Mouse (Mus musculus) MEL (cell line): ENCODE data around the gene Hfe2. TPM values are rescaled to one million over a fixed set of nuclear protein-coding genes. Genes with fewer than 3 reads are reported as not detected.

Experiments
- DNase-seq: peaks from one replicate; pipeline ENCODE4 v3.0.0; 2011; ENCODE audit warnings: low read depth, low spot score
- H3K27ac ChIP-seq: 2 replicates; pipeline ENCODE4 v1.5.1; 2012; ENCODE audit warnings: low read depth, mild to moderate bottlenecking, control low read depth, low read length, moderate library complexity; ENCODE audit not compliant: control insufficient read depth
- H3K27me3 ChIP-seq, 2 experiments: fragments of 150-350 bp in 1 of 2; sonication (generic) in 1 of 2; 2 replicates each; pipeline ENCODE4 v1.6.1; 2012; ENCODE audit warnings: low read length in 2 of 2, mild to moderate bottlenecking in 2 of 2, improper control_type of control experiment in 1 of 2, moderate library complexity in 1 of 2; ENCODE audit not compliant: insufficient read depth in 2 of 2, control insufficient read depth in 1 of 2
- H3K36me3 ChIP-seq, 2 experiments: 2 replicates each; pipeline ENCODE4 v1.6.1; 2012 to 2014; ENCODE audit warnings: low read length in 2 of 2, improper control_type of control experiment in 1 of 2, inconsistent platforms in 1 of 2, mild to moderate bottlenecking in 1 of 2; ENCODE audit not compliant: insufficient read depth in 2 of 2, control insufficient read depth in 1 of 2
- H3K4me1 ChIP-seq, 2 experiments: fragments of 150-350 bp in 1 of 2; sonication (generic) in 1 of 2; 2 replicates each; pipeline ENCODE4 v1.6.1; 2012; ENCODE audit warnings: low read length in 2 of 2, improper control_type of control experiment in 1 of 2, mild to moderate bottlenecking in 1 of 2; ENCODE audit not compliant: insufficient read depth in 2 of 2, control insufficient read depth in 1 of 2
- H3K4me3 ChIP-seq, 2 experiments: fragments of 150-350 bp in 1 of 2; sonication (generic) in 1 of 2; 2 replicates each; pipeline ENCODE4 v1.5.1; 2012; ENCODE audit warnings: low read depth in 2 of 2, low read length in 2 of 2, mild to moderate bottlenecking in 2 of 2, moderate library complexity in 2 of 2, control low read depth in 1 of 2, improper control_type of control experiment in 1 of 2; ENCODE audit not compliant: control insufficient read depth in 1 of 2, insufficient read depth in 1 of 2
- H3K79me2 ChIP-seq: 2 replicates; pipeline ENCODE4 v1.6.1; 2012; ENCODE audit warnings: mild to moderate bottlenecking, low read length, moderate library complexity; ENCODE audit not compliant: control insufficient read depth, poor library complexity, insufficient read depth
- H3K9ac ChIP-seq: 2 replicates; pipeline ENCODE4 v1.6.1; 2012; ENCODE audit warnings: low read depth, mild to moderate bottlenecking, control low read depth, low read length, moderate library complexity; ENCODE audit not compliant: control insufficient read depth, poor library complexity, severe bottlenecking
- H3K9me3 ChIP-seq: fragments of 150-350 bp; sonication (generic); replicated peaks from 2 replicates; pipeline ENCODE4 v1.6.1; 2012; ENCODE audit warnings: mild to moderate bottlenecking, low read length, improper control_type of control experiment, moderate library complexity; ENCODE audit not compliant: insufficient read depth
- BHLHE40 ChIP-seq: IDR thresholded peaks from 2 replicates; pipeline ENCODE4 v1.6.1; 2012; ENCODE audit warnings: low read depth, mild to moderate bottlenecking, inconsistent platforms, low read length, improper control_type of control experiment, borderline replicate concordance
- CHD1 ChIP-seq: IDR thresholded peaks from 2 replicates; pipeline ENCODE4 v1.6.1; 2012; ENCODE audit warnings: low read depth, mild to moderate bottlenecking, inconsistent platforms, low read length, improper control_type of control experiment
- CHD2 ChIP-seq: IDR thresholded peaks from 2 replicates; pipeline ENCODE4 v1.6.1; 2011; ENCODE audit warnings: low read length, improper control_type of control experiment
- CTCF ChIP-seq, 3 experiments: IDR thresholded peaks in 2 of 3; conservative IDR thresholded peaks in 1 of 3; 2 replicates each; pipeline ENCODE4 v1.5.1; 2011 to 2012; ENCODE audit warnings: low read length in 3 of 3, low read depth in 2 of 3, mild to moderate bottlenecking in 2 of 3, improper control_type of control experiment in 1 of 3, inconsistent platforms in 1 of 3, mixed read lengths in 1 of 3, moderate library complexity in 1 of 3; ENCODE audit not compliant: control insufficient read depth in 1 of 3, insufficient read depth in 1 of 3, poor library complexity in 1 of 3, severe bottlenecking in 1 of 3
- E2F4 ChIP-seq: IDR thresholded peaks from 2 replicates; pipeline ENCODE4 v1.6.1; 2011; ENCODE audit warnings: low read depth, low read length, improper control_type of control experiment, borderline replicate concordance
- ELF1 ChIP-seq: IDR thresholded peaks from 2 replicates; pipeline ENCODE4 v1.6.1; 2014; ENCODE audit warnings: low read depth, mild to moderate bottlenecking, inconsistent platforms, low read length, improper control_type of control experiment, moderate library complexity
- EP300 ChIP-seq, 2 experiments: IDR thresholded peaks; 2 replicates each; pipeline ENCODE4 v1.6.1; 2011; ENCODE audit warnings: improper control_type of control experiment in 2 of 2, low read length in 2 of 2, low read depth in 1 of 2, mild to moderate bottlenecking in 1 of 2
- ETS1 ChIP-seq: IDR thresholded peaks from 2 replicates; pipeline ENCODE4 v1.6.1; 2012; ENCODE audit warnings: low read depth, mild to moderate bottlenecking, inconsistent platforms, low read length, improper control_type of control experiment, moderate library complexity
- GABPA ChIP-seq: IDR thresholded peaks from 2 replicates; pipeline ENCODE4 v1.6.1; 2012; ENCODE audit warnings: low read depth, mild to moderate bottlenecking, inconsistent platforms, low read length, improper control_type of control experiment, moderate library complexity
- GATA1 ChIP-seq: IDR thresholded peaks from 2 replicates; pipeline ENCODE4 v1.6.1; 2011; ENCODE audit warnings: low read depth, low read length, improper control_type of control experiment
- HCFC1 ChIP-seq: IDR thresholded peaks from 2 replicates; pipeline ENCODE4 v1.6.1; 2012; ENCODE audit warnings: low read depth, mild to moderate bottlenecking, inconsistent platforms, low read length, improper control_type of control experiment, moderate library complexity
- JUND ChIP-seq: IDR thresholded peaks from 2 replicates; pipeline ENCODE4 v1.6.1; 2011; ENCODE audit warnings: low read depth, mild to moderate bottlenecking, improper control_type of control experiment, low read length
- KAT2A ChIP-seq: conservative IDR thresholded peaks from 2 replicates; pipeline ENCODE4 v1.6.1; 2012; ENCODE audit warnings: low read depth, low read length, improper control_type of control experiment, inconsistent platforms
- MAX ChIP-seq: IDR thresholded peaks from 2 replicates; pipeline ENCODE4 v1.6.1; 2011; ENCODE audit warnings: low read length, improper control_type of control experiment
- MAZ ChIP-seq: IDR thresholded peaks from 2 replicates; pipeline ENCODE4 v1.6.1; 2012; ENCODE audit warnings: low read depth, mild to moderate bottlenecking, inconsistent platforms, low read length, improper control_type of control experiment
- MEF2A ChIP-seq: IDR thresholded peaks from 2 replicates; pipeline ENCODE4 v1.6.1; 2014; ENCODE audit warnings: low read depth, mild to moderate bottlenecking, inconsistent platforms, low read length, improper control_type of control experiment; ENCODE audit not compliant: poor library complexity, insufficient replicate concordance, severe bottlenecking; ENCODE audit errors: extremely low read depth
- MXI1 ChIP-seq: IDR thresholded peaks from 2 replicates; pipeline ENCODE4 v1.6.1; 2011; ENCODE audit warnings: mild to moderate bottlenecking, low read depth, low read length, improper control_type of control experiment
- MYB ChIP-seq: IDR thresholded peaks from 2 replicates; pipeline ENCODE4 v1.6.1; 2011; ENCODE audit warnings: mild to moderate bottlenecking, low read depth, low read length, improper control_type of control experiment
- MYC ChIP-seq: IDR thresholded peaks from 2 replicates; pipeline ENCODE4 v1.6.1; 2011; ENCODE audit warnings: low read depth, mild to moderate bottlenecking, low read length, improper control_type of control experiment, moderate library complexity
- NELFE ChIP-seq: IDR thresholded peaks from 2 replicates; pipeline ENCODE4 v1.6.1; 2011; ENCODE audit warnings: low read depth, low read length, improper control_type of control experiment
- NRF1 ChIP-seq: IDR thresholded peaks from 2 replicates; pipeline ENCODE4 v1.6.1; 2014; ENCODE audit warnings: low read depth, mild to moderate bottlenecking, inconsistent platforms, low read length, improper control_type of control experiment, moderate library complexity; ENCODE audit not compliant: poor library complexity, insufficient read depth, severe bottlenecking
- POLR2A ChIP-seq, 2 experiments: IDR thresholded peaks; 2 replicates each; pipeline ENCODE4 v1.6.1; 2011 to 2012; ENCODE audit warnings: low read length in 2 of 2, mild to moderate bottlenecking in 2 of 2, control low read depth in 1 of 2, improper control_type of control experiment in 1 of 2, low read depth in 1 of 2, moderate library complexity in 1 of 2; ENCODE audit not compliant: control insufficient read depth in 1 of 2, insufficient read depth in 1 of 2, poor library complexity in 1 of 2
- POLR2AphosphoS2 ChIP-seq: IDR thresholded peaks from 2 replicates; pipeline ENCODE4 v1.6.1; 2011; ENCODE audit warnings: low read length, improper control_type of control experiment
- POLR2AphosphoS5 ChIP-seq: IDR thresholded peaks from 2 replicates; pipeline ENCODE4 v1.6.1; 2012; ENCODE audit warnings: low read depth, borderline replicate concordance, mild to moderate bottlenecking, inconsistent platforms, low read length, moderate library complexity, mixed read lengths
- RAD21 ChIP-seq: IDR thresholded peaks from 2 replicates; pipeline ENCODE4 v1.6.1; 2011; ENCODE audit warnings: mild to moderate bottlenecking, low read depth, low read length, improper control_type of control experiment
- RCOR1 ChIP-seq: IDR thresholded peaks from 2 replicates; pipeline ENCODE4 v1.6.1; 2012; ENCODE audit warnings: low read depth, mild to moderate bottlenecking, inconsistent platforms, low read length, improper control_type of control experiment
- SIN3A ChIP-seq: IDR thresholded peaks from 2 replicates; pipeline ENCODE4 v1.6.1; 2012; ENCODE audit warnings: low read length, improper control_type of control experiment, inconsistent platforms
- SMC3 ChIP-seq: IDR thresholded peaks from 2 replicates; pipeline ENCODE4 v1.6.1; 2011; ENCODE audit warnings: low read depth, low read length, improper control_type of control experiment
- TAL1 ChIP-seq: IDR thresholded peaks from 2 replicates; pipeline ENCODE4 v1.6.1; 2012; ENCODE audit warnings: mild to moderate bottlenecking, inconsistent platforms, low read length, moderate library complexity, mixed read lengths
- TBP ChIP-seq: IDR thresholded peaks from 2 replicates; pipeline ENCODE4 v1.8.0; 2011; ENCODE audit warnings: low read depth, low read length, improper control_type of control experiment
- TCF12 ChIP-seq: IDR thresholded peaks from 2 replicates; pipeline ENCODE4 v1.6.1; 2014; ENCODE audit warnings: low read depth, mild to moderate bottlenecking, inconsistent platforms, low read length, improper control_type of control experiment, moderate library complexity
- UBTF ChIP-seq: IDR thresholded peaks from 2 replicates; pipeline ENCODE4 v1.6.1; 2012; ENCODE audit warnings: low read depth, mild to moderate bottlenecking, inconsistent platforms, low read length, improper control_type of control experiment, moderate library complexity, borderline replicate concordance; ENCODE audit not compliant: insufficient read depth
- USF1 ChIP-seq: IDR thresholded peaks from 2 replicates; pipeline ENCODE4 v1.6.1; 2014; ENCODE audit warnings: low read depth, mild to moderate bottlenecking, inconsistent platforms, low read length, improper control_type of control experiment, moderate library complexity
- USF2 ChIP-seq, 2 experiments: IDR thresholded peaks; 2 replicates each; pipeline ENCODE4 v1.6.1; 2011 to 2012; ENCODE audit warnings: improper control_type of control experiment in 2 of 2, low read length in 2 of 2, borderline replicate concordance in 1 of 2, inconsistent platforms in 1 of 2, low read depth in 1 of 2, mild to moderate bottlenecking in 1 of 2; ENCODE audit not compliant: insufficient read depth in 1 of 2
- ZC3H11A ChIP-seq: IDR thresholded peaks from 2 replicates; pipeline ENCODE4 v1.6.1; 2012; ENCODE audit warnings: low read depth, mild to moderate bottlenecking, inconsistent platforms, low read length, improper control_type of control experiment
- ZKSCAN1 ChIP-seq: IDR thresholded peaks from 2 replicates; pipeline ENCODE4 v1.6.1; 2012; ENCODE audit warnings: low read depth, mild to moderate bottlenecking, inconsistent platforms, low read length, improper control_type of control experiment, moderate library complexity
- ZMIZ1 ChIP-seq: IDR thresholded peaks from 2 replicates; pipeline ENCODE4 v1.6.1; 2012; ENCODE audit warnings: low read depth, mild to moderate bottlenecking, inconsistent platforms, low read length, improper control_type of control experiment, moderate library complexity
- ZNF384 ChIP-seq: IDR thresholded peaks from 2 replicates; pipeline ENCODE4 v1.6.1; 2012; ENCODE audit warnings: low read depth, mild to moderate bottlenecking, inconsistent platforms, low read length, improper control_type of control experiment
- polyA plus RNA-seq, 2 experiments: library from polyadenylated mRNA; stranded (reverse) in 1 of 2; unstranded in 1 of 2; fragments of >175 nt in 1 of 2; fragments of >200 nt in 1 of 2; gene quantifications; 2 replicates each; pipeline versions ENCODE4 v1.2.1 to v1.2.4; 2012; ENCODE audit warnings: low replicate concordance in 2 of 2, low read depth in 1 of 2; ENCODE audit not compliant: insufficient read length in 2 of 2, insufficient read depth in 1 of 2, missing spikeins in 1 of 2
- total RNA-seq: library from RNA; depleted of rRNA; stranded (reverse); fragments of 300-350 nt; gene quantifications from 2 replicates; pipeline ENCODE4 v1.2.3, GENCODE M21; 2012

The Hfe2 gene
- total and polyA plus RNA-seq, 3 experiments = not detected

DNA sequence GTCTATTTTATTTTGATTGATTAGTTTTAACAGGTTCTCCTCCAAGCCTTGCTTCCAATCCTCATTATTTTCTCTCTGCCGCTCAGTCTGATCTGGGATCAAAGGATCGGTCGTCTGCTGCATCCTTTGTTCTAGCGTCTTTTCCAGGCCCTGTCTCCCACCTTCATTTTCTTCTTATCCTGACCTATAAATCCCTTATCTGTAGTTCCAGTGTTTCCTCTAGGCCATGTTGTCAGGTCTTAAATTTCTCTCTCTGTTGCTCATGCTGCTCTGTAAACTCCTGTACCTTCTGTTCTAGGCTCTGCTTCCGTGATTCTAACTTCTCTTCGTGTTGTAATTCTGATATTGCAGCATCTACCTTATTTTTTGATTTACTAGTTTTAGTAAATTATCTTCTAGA lies 15.8 kb downstream of the Hfe2 start:
- Histone ChIP-seq H3K9me3 (no peaks in the 10 kb centered on the region), H3K4me3 (no peak overlapping the region), H3K27me3 (no peaks in the 10 kb centered on the region; a peak in 1 of 4 replicates), H3K36me3 (peaks cover 0 to 5% of the 10 kb centered on the region in 2 experiments; a peak in 2 of 4 replicates), H3K4me1 (peaks cover 7 to 10% of the 10 kb centered on the region in 2 experiments; a peak in 3 of 4 replicates), H3K79me2 (no peaks in the 10 kb centered on the region), H3K27ac (no peak overlapping the region), H3K9ac (no peak overlapping the region)
- DNase-seq = no peak
- TF ChIP-seq CHD1 (no peak), MYB (no peak), BHLHE40 (no peak), ZMIZ1 (no peak), TBP (no peak), MAZ (no peak), RCOR1 (no peak), NRF1 (no peak), UBTF (no peak), USF2 (IDR thresholded peaks at IDR 0.05; ENCODE audit: borderline replicate concordance in 1 of 2, insufficient read depth in 1 of 2, low read depth in 1 of 2, low read length in 2 of 2) (no peak), SIN3A (no peak; the same call in 1 of the 2 replicates), USF1 (no peak), HCFC1 (no peak), MAX (no peak), GATA1 (peak; percentile 59; the same call in 1 of the 2 replicates), E2F4 (no peak), POLR2A (IDR thresholded peaks at IDR 0.05; ENCODE audit: control insufficient read depth in 1 of 2, insufficient read depth in 1 of 2, low read depth in 1 of 2, low read length in 2 of 2, poor library complexity in 1 of 2) (no peak), ZKSCAN1 (no peak), MYC (0 out of 2 replicates have a peak, but pooled peaks have one; percentile 11), SMC3 (no peak), POLR2AphosphoS5 (no peak), EP300 (IDR thresholded peaks at IDR 0.05; ENCODE audit: low read depth in 1 of 2, low read length in 2 of 2) (peak; percentile 39 to 59; a peak in 3 of 4 replicates), GABPA (no peak), ETS1 (0 out of 2 replicates have a peak, but pooled peaks have one; percentile 12), TCF12 (no peak), CHD2 (no peak), RAD21 (no peak), MXI1 (0 out of 2 replicates have a peak, but pooled peaks have one; percentile 10), POLR2AphosphoS2 (no peak), ZC3H11A (no peak), ZNF384 (no peak), TAL1 (no peak), CTCF (IDR thresholded peaks at IDR 0.05 in 2 of 3, conservative IDR thresholded peaks at IDR 0.05 in 1 of 3; ENCODE audit: control insufficient read depth in 1 of 3, insufficient read depth in 1 of 3, low read depth in 2 of 3, low read length in 3 of 3, poor library complexity in 1 of 3, severe bottlenecking in 1 of 3) (no peak), ELF1 (no peak), JUND (no peak), MEF2A (no peak), KAT2A (no peak), NELFE (no peak)
